Mouse (Mus musculus) neural tube, embryonic 15.5 days (tissue): ENCODE data around the gene Adgrl3. TPM values are rescaled to one million over a fixed set of nuclear protein-coding genes. Genes with fewer than 3 reads are reported as not detected.

Experiments
- ATAC-seq: fragments of 200-750 bp; cut with Nextera tagmentation; 2 replicates; pipeline ENCODE4 v1.8.0; 2017; ENCODE audit warnings: mild to moderate bottlenecking, moderate TSS enrichment, moderate library complexity; ENCODE audit not compliant: low FRiP score
- H3K27ac ChIP-seq: fragments of 300-500 bp; sonication (generic); replicated peaks from 2 replicates; pipeline ENCODE4 v1.5.1; 2015; ENCODE audit warnings: mild to moderate bottlenecking, inconsistent platforms
- H3K27me3 ChIP-seq: fragments of 300-500 bp; sonication (generic); replicated peaks from 2 replicates; pipeline ENCODE4 v1.6.1; 2015; ENCODE audit warnings: inconsistent platforms
- H3K36me3 ChIP-seq: fragments of 300-500 bp; sonication (generic); 2 replicates; pipeline ENCODE4 v1.6.1; 2015; ENCODE audit warnings: inconsistent platforms
- H3K4me1 ChIP-seq: fragments of 300-500 bp; sonication (generic); 2 replicates; pipeline ENCODE4 v1.6.1; 2015; ENCODE audit warnings: inconsistent platforms
- H3K4me2 ChIP-seq: fragments of 300-500 bp; sonication (generic); 2 replicates; pipeline ENCODE4 v1.6.1; 2015; ENCODE audit warnings: inconsistent platforms, mild to moderate bottlenecking, moderate library complexity
- H3K4me3 ChIP-seq: fragments of 300-500 bp; sonication (generic); replicated peaks from 2 replicates; pipeline ENCODE4 v1.5.1; 2015; ENCODE audit warnings: mild to moderate bottlenecking, inconsistent platforms
- H3K9ac ChIP-seq: fragments of 300-500 bp; sonication (generic); replicated peaks from 2 replicates; pipeline ENCODE4 v1.6.1; 2015; ENCODE audit warnings: mild to moderate bottlenecking, inconsistent platforms
- H3K9me3 ChIP-seq: fragments of 300-500 bp; sonication (generic); replicated peaks from 2 replicates; pipeline ENCODE4 v1.6.1; 2016; ENCODE audit warnings: inconsistent platforms
- WGBS: fragments of 180-500 bp; shearing (Covaris S2); methylation state at CpG from one replicate; pipeline ENCODE4 v1.1.7; 2015; ENCODE audit warnings: mixed read lengths; 5-methylcytosine and 5-hydroxymethylcytosine counted together
- polyA plus RNA-seq: library from polyadenylated mRNA; unstranded; fragments of >200 nt; fragmentation: Nextera tagmentation; extraction: Ambion mirVana; gene quantifications from 2 replicates; pipeline ENCODE4 v1.2.1, GENCODE M21; 2015

Adgrl3 gene
- polyA plus RNA-seq, 1 experiment from 2014 or later: 65.4 TPM

DNA sequence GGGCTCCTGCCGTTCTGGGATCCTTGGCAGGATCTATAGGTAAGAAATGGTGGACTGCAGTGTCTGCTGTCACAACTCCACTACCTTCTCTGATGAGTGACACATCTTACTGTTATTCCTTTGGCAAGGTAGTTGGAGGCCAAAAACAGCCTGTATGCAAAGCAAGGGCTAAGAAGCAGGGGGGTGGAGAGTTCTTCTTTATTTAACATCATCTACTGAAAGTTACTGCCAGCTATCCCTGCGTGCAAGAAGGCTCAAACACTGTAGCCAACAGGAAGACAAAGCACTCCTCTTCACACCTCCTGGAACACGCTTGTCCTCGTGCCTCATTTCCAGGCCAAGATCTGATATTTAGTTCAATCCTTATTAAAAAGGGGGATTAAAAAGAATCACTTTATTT is 26.2 kb downstream of the Adgrl3 start:
- no peaks in the 10 kb centered on the region for H3K27me3 ChIP-seq
- no peak overlapping the region for H3K4me2 ChIP-seq
- 91% methylated on average over 4 of the region's 4 CpGs for WGBS
- 0 out of 2 replicates have a peak, but pooled peaks cover 3% of the 10 kb centered on the region for H3K4me1 ChIP-seq
- no peak for ATAC-seq
- no peaks in the 10 kb centered on the region for H3K9me3 ChIP-seq
- no peaks in the 10 kb centered on the region for H3K36me3 ChIP-seq
- no peak overlapping the region for H3K9ac ChIP-seq
- H3K27ac ChIP-seq: no peak overlapping the region
- no peak overlapping the region for H3K4me3 ChIP-seq

DNA sequence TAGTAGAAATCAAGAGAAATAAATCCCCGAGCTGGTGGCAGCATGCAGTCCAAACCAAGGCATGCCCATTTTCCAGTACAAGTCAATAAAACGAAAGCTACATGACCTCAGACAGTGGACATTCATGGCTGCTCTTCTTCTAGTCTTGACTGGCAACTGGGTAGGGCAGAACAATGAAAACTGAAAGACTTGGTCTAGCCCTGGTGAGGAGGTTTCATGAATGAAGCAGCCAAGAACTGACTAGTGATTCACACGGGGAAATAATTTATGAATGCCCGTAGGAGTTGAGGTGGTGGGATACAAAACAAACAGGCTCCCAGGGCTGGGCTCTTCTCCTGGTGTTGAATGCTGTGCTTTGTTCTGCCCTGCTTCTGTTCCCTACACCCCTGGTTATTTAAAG is 34.7 kb downstream of the Adgrl3 start:
- no peaks in the 10 kb centered on the region for H3K36me3 ChIP-seq
- H3K27me3 ChIP-seq: no peaks in the 10 kb centered on the region
- no peak overlapping the region for H3K4me2 ChIP-seq
- no peak for ATAC-seq
- no peak overlapping the region for H3K27ac ChIP-seq
- H3K9me3 ChIP-seq: no peaks in the 10 kb centered on the region
- no peak overlapping the region for H3K9ac ChIP-seq
- H3K4me3 ChIP-seq: no peak overlapping the region
- WGBS: 28% methylated on average over 4 of the region's 4 CpGs
- H3K4me1 ChIP-seq: peaks cover 9% of the 10 kb centered on the region

DNA sequence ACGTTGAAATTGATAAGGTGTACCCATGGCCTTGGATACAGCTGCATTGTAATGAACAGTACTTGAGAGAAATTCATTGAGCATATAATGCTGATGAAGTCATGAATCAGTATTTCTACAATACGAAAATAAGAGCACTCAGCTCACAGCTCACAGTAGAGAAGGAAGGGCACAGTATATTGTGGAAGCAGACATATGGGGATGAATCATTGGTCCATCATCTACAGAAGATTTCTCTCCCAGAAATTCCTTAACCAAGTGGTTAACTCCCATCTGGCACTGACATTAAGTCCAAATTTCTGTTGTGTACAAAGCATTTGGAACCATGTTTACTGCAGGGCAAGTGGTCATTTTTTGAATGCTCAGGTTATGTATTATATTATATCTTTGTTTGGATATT is 35.3 kb downstream of the Adgrl3 start:
- H3K4me3 ChIP-seq: no peak overlapping the region
- no peaks in the 10 kb centered on the region for H3K36me3 ChIP-seq
- no peak for ATAC-seq
- 51% methylated on average over 2 of the region's 2 CpGs for WGBS
- no peak overlapping the region for H3K27ac ChIP-seq
- H3K4me1 ChIP-seq: peaks cover 13% of the 10 kb centered on the region
- no peak overlapping the region for H3K9ac ChIP-seq
- H3K4me2 ChIP-seq: no peak overlapping the region
- no peaks in the 10 kb centered on the region for H3K9me3 ChIP-seq
- no peaks in the 10 kb centered on the region for H3K27me3 ChIP-seq

DNA sequence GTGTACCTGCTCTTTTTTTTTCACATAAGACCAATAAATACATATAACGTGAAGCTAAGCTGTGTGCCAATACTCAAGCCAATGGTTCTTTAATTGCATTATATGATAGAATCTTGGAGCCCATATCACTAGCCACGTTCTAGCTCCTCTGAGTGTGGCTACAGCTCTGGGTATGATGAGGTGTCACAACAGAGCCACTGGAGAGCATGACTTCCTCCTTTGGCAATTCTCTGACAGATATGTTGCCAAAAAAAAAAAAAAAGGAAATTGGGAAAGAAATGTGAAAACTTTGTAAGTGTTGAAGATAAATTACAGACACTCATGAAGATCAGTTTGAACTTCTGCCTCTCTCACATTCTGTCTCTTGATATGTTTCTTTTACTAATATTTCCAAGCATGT is 38.2 kb downstream of the Adgrl3 start:
- Histone ChIP-seq H3K27me3 (no peaks in the 10 kb centered on the region), H3K9ac (no peak overlapping the region), H3K4me3 (no peak overlapping the region), H3K36me3 (no peaks in the 10 kb centered on the region), H3K4me2 (no peak overlapping the region), H3K9me3 (no peaks in the 10 kb centered on the region), H3K4me1 (peaks cover 31% of the 10 kb centered on the region), H3K27ac (no peak overlapping the region)
- WGBS: 70% methylated on average over 2 of the region's 2 CpGs
- ATAC-seq: no peak

DNA sequence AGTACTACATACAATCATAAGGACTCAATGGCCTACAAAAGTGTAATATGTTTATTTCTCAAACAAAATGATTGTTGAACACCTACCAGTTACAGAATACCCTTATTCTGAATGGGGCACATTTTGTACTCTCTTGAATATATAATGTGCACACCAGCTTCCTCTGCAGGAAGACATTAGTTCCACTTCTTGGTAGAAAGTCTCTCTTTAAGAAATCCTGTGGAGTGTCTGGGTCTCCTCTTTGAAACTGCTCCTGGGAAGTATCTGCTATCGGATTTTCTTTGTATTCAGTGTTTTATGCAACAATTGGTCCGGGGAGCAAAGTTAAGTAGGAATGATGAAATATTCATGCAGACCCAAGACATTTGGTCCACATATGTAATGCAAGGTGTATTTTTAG is 41.0 kb downstream of the Adgrl3 start:
- no peak overlapping the region for H3K9ac ChIP-seq

DNA sequence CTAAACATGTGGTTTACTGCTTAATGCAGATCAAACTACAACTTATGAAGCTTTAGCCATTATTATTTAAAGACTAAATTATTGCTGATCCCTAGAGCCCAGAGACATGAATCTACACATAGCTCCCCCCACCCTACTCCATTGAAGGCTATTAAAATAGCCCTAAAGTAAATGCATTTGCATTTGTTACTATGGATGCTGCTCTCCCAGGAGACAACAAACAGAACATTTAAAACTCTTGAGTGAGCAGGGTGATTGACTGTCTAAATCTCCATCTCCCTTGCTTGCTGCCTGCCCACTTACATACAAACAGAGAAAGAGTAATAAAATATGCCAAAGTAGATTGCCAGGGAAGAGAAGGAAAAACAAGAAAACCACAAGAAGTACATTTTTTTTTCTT is 41.4 kb downstream of the Adgrl3 start:
- no peak overlapping the region for H3K9ac ChIP-seq
- no peaks in the 10 kb centered on the region for H3K36me3 ChIP-seq
- H3K4me3 ChIP-seq: no peak overlapping the region
- H3K4me2 ChIP-seq: no peak overlapping the region
- ATAC-seq: peak; percentile 45; the same call in 1 of the 2 replicates
- 0 out of 2 replicates have a peak overlapping the region, but pooled peaks have one; percentile 6 for H3K27ac ChIP-seq
- no peaks in the 10 kb centered on the region for H3K9me3 ChIP-seq
- peaks cover 23% of the 10 kb centered on the region for H3K4me1 ChIP-seq
- no peaks in the 10 kb centered on the region for H3K27me3 ChIP-seq

More for the DNA sequence above, 41.0 kb downstream of the Adgrl3 start:
- no peak overlapping the region for H3K4me2 ChIP-seq
- no peak for ATAC-seq
- 13% methylated on average over 2 of the region's 2 CpGs for WGBS
- H3K36me3 ChIP-seq: no peaks in the 10 kb centered on the region
- no peak overlapping the region for H3K4me3 ChIP-seq
- H3K27ac ChIP-seq: 0 out of 2 replicates have a peak overlapping the region, but pooled peaks have one; percentile 6
- H3K27me3 ChIP-seq: no peaks in the 10 kb centered on the region
- no peaks in the 10 kb centered on the region for H3K9me3 ChIP-seq
- peaks cover 23% of the 10 kb centered on the region for H3K4me1 ChIP-seq

DNA sequence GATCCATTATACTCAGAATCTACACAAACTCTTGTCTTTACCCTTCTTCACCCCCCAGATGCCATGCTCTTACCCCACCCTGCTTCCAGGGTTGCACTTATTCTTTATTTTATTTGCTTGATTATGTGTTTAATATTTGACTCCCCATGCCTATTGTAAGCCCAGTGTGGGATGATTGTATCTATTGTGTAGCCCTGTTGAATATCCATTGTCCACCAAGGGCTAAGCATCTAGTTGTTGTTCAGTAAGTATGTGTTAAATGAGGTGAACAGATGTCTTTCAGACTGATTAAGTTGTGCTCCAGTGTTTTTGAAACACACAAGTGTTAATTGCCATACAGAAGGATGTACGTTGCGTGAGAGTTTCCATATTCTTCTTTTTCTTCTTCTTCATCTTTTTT is 44.1 kb downstream of the Adgrl3 start:
- H3K4me3 ChIP-seq: no peak overlapping the region
- ATAC-seq: no peak
- H3K36me3 ChIP-seq: no peaks in the 10 kb centered on the region
- no peak overlapping the region for H3K27ac ChIP-seq
- no peaks in the 10 kb centered on the region for H3K27me3 ChIP-seq
- no peak overlapping the region for H3K9ac ChIP-seq
- H3K4me1 ChIP-seq: peaks cover 27% of the 10 kb centered on the region
- no peaks in the 10 kb centered on the region for H3K9me3 ChIP-seq
- 58% methylated on average over 2 of the region's 2 CpGs for WGBS
- no peak overlapping the region for H3K4me2 ChIP-seq

DNA sequence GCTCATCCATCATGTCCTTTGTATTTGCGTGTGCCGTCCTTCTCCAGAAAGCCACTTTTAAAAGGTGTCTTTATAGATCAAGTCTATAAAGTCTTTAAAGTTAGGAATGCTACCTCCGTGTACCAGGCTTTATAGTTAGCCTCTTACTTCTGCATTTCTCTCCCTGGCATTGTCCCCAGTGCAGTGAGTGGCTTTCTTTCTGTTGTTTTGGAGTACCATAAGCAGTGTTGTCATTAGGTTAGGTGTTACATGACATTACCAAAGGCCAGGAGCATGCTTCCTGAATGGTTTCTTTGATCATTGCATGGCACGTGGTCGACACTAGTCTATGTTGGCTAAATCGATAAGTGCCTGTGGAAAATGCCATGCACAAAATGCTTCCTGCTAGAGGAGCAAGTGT is 48.2 kb downstream of the Adgrl3 start:
- H3K4me2 ChIP-seq: no peak overlapping the region
- no peaks in the 10 kb centered on the region for H3K36me3 ChIP-seq
- no peak overlapping the region for H3K27ac ChIP-seq
- no peak overlapping the region for H3K4me3 ChIP-seq
- H3K9ac ChIP-seq: no peak overlapping the region
- peaks cover 7% of the 10 kb centered on the region for H3K4me1 ChIP-seq
- no peaks in the 10 kb centered on the region for H3K9me3 ChIP-seq
- no peak for ATAC-seq
- WGBS: 72% methylated on average over 6 of the region's 6 CpGs
- no peaks in the 10 kb centered on the region for H3K27me3 ChIP-seq

DNA sequence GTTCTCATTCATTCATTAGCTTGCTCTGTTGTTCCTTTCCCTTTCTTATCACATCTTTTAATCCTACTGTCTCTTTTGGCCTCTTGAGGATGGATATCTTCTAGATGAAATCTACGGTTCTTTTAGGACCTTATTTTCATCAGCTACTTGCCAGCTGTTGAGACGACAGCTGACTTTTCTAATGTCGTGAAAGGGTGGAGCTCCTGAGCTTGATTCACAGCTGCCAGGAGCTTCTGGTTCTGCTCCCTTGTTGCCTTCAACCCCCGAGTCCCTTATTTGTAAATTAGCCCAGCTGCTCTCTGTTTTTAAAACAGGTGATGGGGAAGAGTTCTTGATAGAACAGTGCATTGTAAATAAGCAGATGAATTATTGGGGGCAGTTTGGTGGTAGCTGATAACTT is 48.9 kb downstream of the Adgrl3 start:
- Histone ChIP-seq H3K4me1 (peaks cover 7% of the 10 kb centered on the region), H3K27me3 (no peaks in the 10 kb centered on the region), H3K36me3 (no peaks in the 10 kb centered on the region), H3K27ac (no peak overlapping the region), H3K9me3 (no peaks in the 10 kb centered on the region), H3K4me3 (no peak overlapping the region), H3K4me2 (no peak overlapping the region), H3K9ac (no peak overlapping the region)
- 61% methylated on average over 4 of the region's 4 CpGs for WGBS
- no peak for ATAC-seq

DNA sequence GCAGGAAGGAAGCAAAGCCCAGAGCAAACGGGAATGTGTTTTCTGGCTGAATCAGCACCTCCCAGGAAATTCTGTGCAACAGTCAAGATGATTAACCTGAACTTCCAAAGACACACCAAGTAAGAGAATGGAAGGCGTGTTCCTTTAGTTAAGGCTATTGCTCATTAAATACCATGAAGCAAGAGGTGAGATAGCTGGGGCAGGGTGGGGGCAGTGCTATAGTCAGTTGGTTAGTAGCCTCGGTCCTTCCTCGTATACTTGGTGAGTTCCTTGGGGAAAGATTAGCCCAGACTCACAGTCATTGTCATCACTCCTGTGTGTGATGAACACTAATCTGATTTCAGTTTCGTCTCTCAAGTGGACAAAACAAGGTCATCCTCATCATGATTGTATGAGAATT is 53.0 kb downstream of the Adgrl3 start:
- no peak overlapping the region for H3K27ac ChIP-seq
- H3K9me3 ChIP-seq: no peaks in the 10 kb centered on the region
- no peak overlapping the region for H3K9ac ChIP-seq
- WGBS: 79% methylated on average over 5 of the region's 5 CpGs
- no peak for ATAC-seq
- H3K4me2 ChIP-seq: no peak overlapping the region
- H3K4me1 ChIP-seq: peaks cover 6% of the 10 kb centered on the region
- H3K36me3 ChIP-seq: no peaks in the 10 kb centered on the region
- no peaks in the 10 kb centered on the region for H3K27me3 ChIP-seq
- H3K4me3 ChIP-seq: no peak overlapping the region

DNA sequence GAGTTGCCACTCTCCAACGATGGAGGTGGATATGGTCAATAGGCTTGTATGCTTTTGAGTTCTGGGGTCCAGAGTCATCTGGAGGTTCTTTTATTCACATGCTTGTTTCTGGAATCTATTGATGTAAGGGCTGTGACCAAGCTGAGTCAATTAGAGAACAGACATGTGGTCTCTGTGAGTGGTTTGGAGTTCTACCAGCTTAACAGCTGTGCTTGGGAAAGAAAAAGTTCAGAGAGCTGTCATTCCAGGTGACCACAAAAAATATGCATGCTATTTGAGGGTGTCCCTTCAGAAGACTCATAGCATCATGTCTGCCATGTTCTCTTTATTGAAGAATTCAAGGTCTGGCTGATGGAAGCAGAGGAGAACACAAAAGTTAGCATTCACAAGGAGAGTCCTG is 53.9 kb downstream of the Adgrl3 start:
- Histone ChIP-seq H3K4me2 (no peak overlapping the region), H3K9ac (no peak overlapping the region), H3K4me1 (peaks cover 6% of the 10 kb centered on the region), H3K36me3 (no peaks in the 10 kb centered on the region), H3K9me3 (no peaks in the 10 kb centered on the region), H3K4me3 (no peak overlapping the region), H3K27ac (no peak overlapping the region), H3K27me3 (no peaks in the 10 kb centered on the region)
- ATAC-seq: no peak
- WGBS: 80% methylated on average over 1 of the region's 1 CpGs

DNA sequence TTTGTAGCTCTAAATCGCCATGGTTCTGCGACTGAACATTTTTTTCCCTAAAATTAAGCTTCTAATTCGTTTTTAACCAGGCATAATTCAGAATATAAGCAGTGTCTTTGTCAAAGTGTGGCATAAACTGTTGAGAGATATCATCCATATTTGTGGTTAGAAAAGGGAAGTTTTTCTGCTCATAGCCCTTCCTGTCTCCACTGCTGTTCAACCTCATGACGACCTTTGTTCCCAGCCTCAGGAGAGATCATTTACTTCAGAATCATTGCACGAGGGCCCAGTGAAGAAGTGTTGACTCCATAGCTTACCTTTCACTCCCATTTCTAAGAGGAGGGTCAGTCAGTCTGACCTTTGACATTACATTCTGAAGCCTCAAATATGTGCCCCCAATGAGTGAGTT is 56.4 kb downstream of the Adgrl3 start:
- ATAC-seq: no peak
- Histone ChIP-seq H3K4me2 (no peak overlapping the region), H3K9ac (no peak overlapping the region), H3K9me3 (no peaks in the 10 kb centered on the region), H3K4me1 (peaks cover 3% of the 10 kb centered on the region), H3K27ac (no peak overlapping the region), H3K4me3 (no peak overlapping the region), H3K36me3 (no peaks in the 10 kb centered on the region), H3K27me3 (no peaks in the 10 kb centered on the region)
- WGBS: 72% methylated on average over 5 of the region's 5 CpGs

DNA sequence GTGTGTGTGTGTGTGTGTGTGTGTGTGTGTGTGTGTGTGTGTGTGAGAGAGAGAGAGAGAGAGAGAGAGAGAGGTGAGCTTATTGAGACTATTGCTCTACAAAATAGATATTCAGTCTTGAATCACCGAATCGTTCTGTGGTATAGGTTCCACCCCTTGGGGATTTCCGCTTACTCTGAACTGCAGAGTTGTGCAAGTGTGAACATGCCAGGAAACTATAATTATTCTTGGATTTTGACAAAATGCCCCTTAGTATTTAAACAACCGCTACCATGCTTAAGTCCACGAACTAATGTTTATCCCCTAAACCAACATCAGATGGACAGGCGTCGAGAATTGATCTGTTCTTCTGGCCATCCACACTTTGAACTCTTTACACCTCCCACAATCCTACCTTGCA is 57.1 kb downstream of the Adgrl3 start:
- H3K36me3 ChIP-seq: no peaks in the 10 kb centered on the region
- no peak for ATAC-seq
- WGBS: 94% methylated on average over 7 of the region's 7 CpGs
- H3K27ac ChIP-seq: no peak overlapping the region
- no peak overlapping the region for H3K9ac ChIP-seq
- no peaks in the 10 kb centered on the region for H3K27me3 ChIP-seq
- H3K4me1 ChIP-seq: peaks cover 3% of the 10 kb centered on the region
- no peak overlapping the region for H3K4me2 ChIP-seq
- H3K4me3 ChIP-seq: no peak overlapping the region
- no peaks in the 10 kb centered on the region for H3K9me3 ChIP-seq
